Mouse (Mus musculus): ENCODE data around the gene Wfdc1. TPM values are rescaled to one million over a fixed set of nuclear protein-coding genes. Genes with fewer than 3 reads are reported as not detected.

Wfdc1 gene
- polyA plus RNA-seq, 1 experiment = 7.4 TPM

DNA sequence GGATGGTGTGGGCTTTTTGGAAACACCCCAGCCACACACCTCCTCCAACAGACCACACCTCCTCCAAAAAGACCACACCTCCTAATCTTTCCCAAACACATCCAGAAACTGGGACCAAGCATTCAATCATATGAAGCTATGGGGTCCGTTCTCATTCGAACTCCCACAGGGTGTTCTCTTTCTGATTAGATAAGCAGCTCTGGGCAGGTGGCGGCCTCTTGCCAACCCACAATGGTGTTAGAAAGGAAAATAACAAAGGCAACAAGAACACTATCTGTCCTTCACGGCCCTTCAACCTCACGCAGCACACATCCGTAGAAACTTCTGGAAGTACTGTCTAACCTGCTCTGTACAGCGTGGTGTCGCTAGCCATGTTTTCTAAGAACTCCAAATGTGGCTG lies 60.9 kb downstream of the Wfdc1 start:
- Histone ChIP-seq H3K27me3 (ENCODE audit: control insufficient read depth, insufficient read depth, low read length) (no peaks in the 10 kb centered on the region), H3K4me1 (replicated peaks; ENCODE audit: control insufficient read depth, insufficient read depth, low read length) (peaks cover 6% of the 10 kb centered on the region; the same call in 1 of the 2 replicates), H3K4me3 (ENCODE audit: control insufficient read depth, insufficient read depth, low read length) (no peak overlapping the region), H3K36me3 (ENCODE audit: control insufficient read depth, insufficient read depth, low read length) (no peaks in the 10 kb centered on the region), H3K27ac (ENCODE audit: control insufficient read depth, insufficient read depth, low read length) (no peak overlapping the region)
- TF ChIP-seq CTCF (IDR thresholded peaks at IDR 0.05; ENCODE audit: borderline replicate concordance, control insufficient read depth, extremely low read depth, insufficient read depth, low read length, poor library complexity) = no peak
- TF ChIP-seq POLR2A (IDR thresholded peaks at IDR 0.05; ENCODE audit: control insufficient read depth, extremely low read depth, insufficient read depth, low read length, poor library complexity) = no peak
- DNase-seq = no peak
- 91% methylated on average over 8 of the region's 8 CpGs for WGBS

DNA sequence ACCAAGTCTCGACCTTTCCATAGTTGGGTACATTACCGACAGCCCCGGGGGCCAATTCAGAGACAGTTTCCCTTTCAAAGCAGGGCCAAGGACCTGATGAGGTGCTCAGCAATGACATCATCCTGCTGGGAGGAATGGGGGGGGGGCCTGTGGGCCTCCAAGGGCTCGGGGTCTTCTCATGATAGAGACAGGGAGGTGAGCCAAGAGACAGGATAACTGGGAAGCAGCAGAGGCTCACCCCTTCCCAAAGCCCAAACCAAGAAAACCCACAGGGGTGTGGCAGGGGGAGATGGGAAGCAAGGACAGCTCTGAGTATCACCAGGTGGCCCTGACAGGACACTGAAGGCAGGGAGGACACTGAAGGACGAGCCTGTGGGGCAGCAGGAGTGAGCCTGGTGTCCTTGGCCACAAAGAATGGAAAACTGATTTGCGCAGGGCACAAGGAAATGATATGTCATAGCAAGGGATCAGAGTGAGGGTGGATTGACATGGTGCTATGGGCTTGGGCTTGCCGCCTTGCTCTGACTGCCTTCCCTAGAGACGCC lies 62.3 kb downstream of the Wfdc1 start:
- no peak for DNase-seq
- Histone ChIP-seq H3K36me3 (ENCODE audit: control insufficient read depth, insufficient read depth, low read length) (no peaks in the 10 kb centered on the region), H3K4me3 (ENCODE audit: control insufficient read depth, insufficient read depth, low read length) (no peak overlapping the region), H3K27ac (ENCODE audit: control insufficient read depth, insufficient read depth, low read length) (no peak overlapping the region), H3K27me3 (ENCODE audit: control insufficient read depth, insufficient read depth, low read length) (no peaks in the 10 kb centered on the region), H3K4me1 (replicated peaks; ENCODE audit: control insufficient read depth, insufficient read depth, low read length) (peaks cover 5% of the 10 kb centered on the region; the same call in 1 of the 2 replicates)
- 96% methylated on average over 8 of the region's 8 CpGs for WGBS
- TF ChIP-seq CTCF (IDR thresholded peaks at IDR 0.05; ENCODE audit: borderline replicate concordance, control insufficient read depth, extremely low read depth, insufficient read depth, low read length, poor library complexity) (no peak), POLR2A (IDR thresholded peaks at IDR 0.05; ENCODE audit: control insufficient read depth, extremely low read depth, insufficient read depth, low read length, poor library complexity) (no peak)

DNA sequence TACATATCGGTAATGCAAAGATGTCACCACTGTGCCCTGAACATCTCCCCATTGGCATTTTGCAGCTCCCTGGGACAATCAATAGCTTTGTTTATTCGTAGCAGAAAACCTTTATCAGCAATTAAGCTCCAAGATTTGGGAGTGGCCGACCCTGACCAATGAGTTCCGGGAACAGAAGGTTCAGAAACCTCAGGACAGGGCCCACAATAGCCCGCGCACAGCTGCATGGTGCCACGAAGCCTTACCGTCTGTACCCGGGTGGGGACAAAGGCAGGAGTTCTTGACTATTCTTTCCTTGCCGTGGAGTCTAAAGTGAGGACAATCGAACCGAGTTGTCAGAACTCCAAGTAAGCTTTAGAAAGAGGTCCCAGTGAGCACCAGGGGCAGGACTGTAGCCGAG lies 65.9 kb downstream of the Wfdc1 start:
- 90% methylated on average over 13 of the region's 13 CpGs for WGBS
- no peak for DNase-seq
- Histone ChIP-seq H3K27ac (ENCODE audit: control insufficient read depth, insufficient read depth, low read length) (no peak overlapping the region), H3K36me3 (ENCODE audit: control insufficient read depth, insufficient read depth, low read length) (no peaks in the 10 kb centered on the region), H3K4me1 (replicated peaks; ENCODE audit: control insufficient read depth, insufficient read depth, low read length) (no peaks in the 10 kb centered on the region), H3K4me3 (ENCODE audit: control insufficient read depth, insufficient read depth, low read length) (no peak overlapping the region), H3K27me3 (ENCODE audit: control insufficient read depth, insufficient read depth, low read length) (no peaks in the 10 kb centered on the region)
- no peak for TF ChIP-seq POLR2A (IDR thresholded peaks at IDR 0.05; ENCODE audit: control insufficient read depth, extremely low read depth, insufficient read depth, low read length, poor library complexity)
- no peak for TF ChIP-seq CTCF (IDR thresholded peaks at IDR 0.05; ENCODE audit: borderline replicate concordance, control insufficient read depth, extremely low read depth, insufficient read depth, low read length, poor library complexity)

DNA sequence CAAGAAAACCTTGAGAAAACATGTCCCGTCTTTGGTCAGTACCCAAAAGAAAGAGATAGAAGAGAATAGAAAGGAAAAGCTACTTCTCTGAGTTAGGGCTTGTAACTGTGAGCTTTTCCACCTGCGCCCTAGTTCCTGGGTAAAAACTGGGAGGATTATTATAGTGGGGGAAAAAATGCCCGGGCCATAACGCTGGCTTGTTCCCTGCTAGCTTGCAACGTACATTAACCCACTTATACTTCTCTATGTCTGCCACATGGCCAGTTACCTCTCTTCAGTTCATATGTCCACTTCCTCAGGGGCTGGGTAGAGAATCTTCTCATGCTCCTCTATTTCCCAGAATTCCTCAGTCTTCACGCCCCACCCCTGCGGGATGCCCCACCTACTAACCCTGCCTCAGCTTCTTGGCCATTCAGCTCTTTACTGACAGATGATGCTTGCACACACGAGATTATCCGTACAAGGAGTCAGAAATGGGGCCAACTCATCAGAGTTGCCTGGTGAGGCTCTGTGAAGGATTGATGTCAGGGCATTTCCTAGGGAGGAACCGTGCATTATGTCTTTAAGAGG lies 70.3 kb downstream of the Wfdc1 start:
- H3K27ac ChIP-seq (ENCODE audit: control insufficient read depth, insufficient read depth, low read length) = no peak overlapping the region
- no peaks in the 10 kb centered on the region for H3K36me3 ChIP-seq (ENCODE audit: control insufficient read depth, insufficient read depth, low read length)
- H3K27me3 ChIP-seq (ENCODE audit: control insufficient read depth, insufficient read depth, low read length) = no peaks in the 10 kb centered on the region
- DNase-seq = no peak
- no peaks in the 10 kb centered on the region for H3K4me1 ChIP-seq (replicated peaks; ENCODE audit: control insufficient read depth, insufficient read depth, low read length)
- WGBS = 89% methylated on average over 10 of the region's 10 CpGs
- TF ChIP-seq POLR2A (IDR thresholded peaks at IDR 0.05; ENCODE audit: control insufficient read depth, extremely low read depth, insufficient read depth, low read length, poor library complexity) (no peak), CTCF (IDR thresholded peaks at IDR 0.05; ENCODE audit: borderline replicate concordance, control insufficient read depth, extremely low read depth, insufficient read depth, low read length, poor library complexity) (no peak)
- H3K4me3 ChIP-seq (ENCODE audit: control insufficient read depth, insufficient read depth, low read length) = no peak overlapping the region

DNA sequence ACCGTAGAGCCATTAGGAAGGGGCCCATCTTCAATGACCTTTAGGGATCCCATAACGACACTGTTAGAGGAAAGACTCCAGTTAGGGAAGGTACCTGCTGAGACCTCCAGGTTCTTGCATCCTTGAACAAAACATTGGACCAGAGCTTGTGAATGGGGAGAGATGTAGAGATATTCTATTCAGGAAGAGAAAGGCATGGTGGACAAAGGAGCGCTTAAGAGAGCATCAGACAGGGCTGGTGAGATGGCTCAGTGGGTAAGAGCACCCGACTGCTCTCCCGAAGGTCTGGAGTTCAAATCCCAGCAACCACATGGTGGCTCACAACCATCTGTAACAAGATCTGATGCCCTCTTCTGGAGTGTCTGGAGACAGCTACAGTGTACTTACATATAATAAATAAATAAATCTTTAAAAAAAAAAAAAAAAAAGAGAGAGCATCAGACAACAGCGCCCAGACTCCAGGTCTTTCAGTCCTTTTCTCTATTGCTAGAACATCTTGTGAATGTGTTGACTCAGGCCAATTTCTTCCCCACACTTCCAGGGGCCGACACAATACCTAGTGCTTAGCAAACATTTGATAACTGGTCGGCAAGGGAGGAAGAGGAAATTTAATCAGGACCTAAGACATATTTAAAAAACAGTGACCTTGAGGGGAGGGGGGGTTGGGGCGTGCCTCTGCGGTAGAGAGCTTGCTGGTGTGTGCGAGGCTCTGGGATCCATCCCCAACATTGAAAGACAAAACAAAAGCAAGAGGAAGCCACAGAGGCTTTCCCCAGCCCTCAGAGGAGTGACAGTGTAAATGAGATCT lies 71.1 kb downstream of the Wfdc1 start:
- DNase-seq = no peak
- H3K27me3 ChIP-seq (ENCODE audit: control insufficient read depth, insufficient read depth, low read length) = no peaks in the 10 kb centered on the region
- no peaks in the 10 kb centered on the region for H3K4me1 ChIP-seq (replicated peaks; ENCODE audit: control insufficient read depth, insufficient read depth, low read length)
- H3K27ac ChIP-seq (ENCODE audit: control insufficient read depth, insufficient read depth, low read length) = no peak overlapping the region
- H3K4me3 ChIP-seq (ENCODE audit: control insufficient read depth, insufficient read depth, low read length) = no peak overlapping the region
- no peaks in the 10 kb centered on the region for H3K36me3 ChIP-seq (ENCODE audit: control insufficient read depth, insufficient read depth, low read length)
- WGBS = 66% methylated on average over 11 of the region's 11 CpGs
- no peak for TF ChIP-seq CTCF (IDR thresholded peaks at IDR 0.05; ENCODE audit: borderline replicate concordance, control insufficient read depth, extremely low read depth, insufficient read depth, low read length, poor library complexity)
- no peak for TF ChIP-seq POLR2A (IDR thresholded peaks at IDR 0.05; ENCODE audit: control insufficient read depth, extremely low read depth, insufficient read depth, low read length, poor library complexity)

Other genes starting within 250 kb of the Wfdc1 start
- gene Osgin1, start 232.2 kb upstream of the Wfdc1 start, polyA plus RNA-seq (2012; rRNA removed) = 7.7 and 7.8 TPM in 2 replicates
- gene Necab2, start 219.6 kb upstream of the Wfdc1 start, polyA plus RNA-seq (2012; rRNA removed) = 0.06 and 0.12 TPM in 2 replicates
- gene Slc38a8, start 164.7 kb upstream of the Wfdc1 start, polyA plus RNA-seq (2012; rRNA removed) = 0.27 and 0.51 TPM in 2 replicates
- 166 and 177 TPM in 2 replicates for gene Mbtps1, start 107.6 kb upstream of the Wfdc1 start, polyA plus RNA-seq (2012; rRNA removed)
- gene Hsdl1, start 91.2 kb upstream of the Wfdc1 start, polyA plus RNA-seq (2012; rRNA removed) = 149 and 176 TPM in 2 replicates
- 0.90 and 1.1 TPM in 2 replicates for gene Dnaaf1, start 91.1 kb upstream of the Wfdc1 start, polyA plus RNA-seq (2012; rRNA removed)
- 109 and 112 TPM in 2 replicates for gene Taf1c, start 61.1 kb upstream of the Wfdc1 start, polyA plus RNA-seq (2012; rRNA removed)
- gene Adad2, start 53.6 kb upstream of the Wfdc1 start, polyA plus RNA-seq (2012; rRNA removed) = 0.22 and 0.34 TPM in 2 replicates
- 0.32 and 0.47 TPM in 2 replicates for gene Kcng4, start 30.7 kb upstream of the Wfdc1 start, polyA plus RNA-seq (2012; rRNA removed)
- gene Atp2c2, start 33.6 kb downstream of the Wfdc1 start, polyA plus RNA-seq (2012; rRNA removed) = 0.16 and 0.19 TPM in 2 replicates
- gene Tldc1, start 112.1 kb downstream of the Wfdc1 start, polyA plus RNA-seq (2012; rRNA removed) = 13.9 and 14.0 TPM in 2 replicates
- gene Cotl1, start 174.2 kb downstream of the Wfdc1 start, polyA plus RNA-seq (2012; rRNA removed) = 428 and 476 TPM in 2 replicates
- gene Klhl36, start 195.9 kb downstream of the Wfdc1 start, polyA plus RNA-seq (2012; rRNA removed) = 41.8 and 51.0 TPM in 2 replicates
- 126 and 149 TPM in 2 replicates for gene Usp10, start 244.0 kb downstream of the Wfdc1 start, polyA plus RNA-seq (2012; rRNA removed)
- 89.2 and 103 TPM in 2 replicates for gene Gm20388, start 244.5 kb downstream of the Wfdc1 start, polyA plus RNA-seq (2012; rRNA removed)

Measured in thymus, adult 2 months (tissue).